Mouse (Mus musculus): ENCODE results near the gene Iqschfp.

GRCm38 (mm10) chr3:68101343-68101742, 209.3 kb downstream of the Iqschfp start:
- no peak for TF ChIP-seq CTCF (IDR thresholded peaks at IDR 0.05; ENCODE audit: low read depth, low read length)
- TF ChIP-seq POLR2A (IDR thresholded peaks at IDR 0.05; ENCODE audit: extremely low read depth, insufficient read depth, low read length) = no peak
